Mouse (Mus musculus): Measurements from ENCODE around the gene Otp. TPM values are rescaled to one million over a fixed set of nuclear protein-coding genes. Genes with fewer than 3 reads are reported as not detected.
A peak's percentile ranks its signal among the peaks of the same experiment; 100 is the strongest.

The Otp gene
- total and polyA plus RNA-seq, 2 experiments from 2014 or later, result 1.5 to 4.3 TPM

DNA sequence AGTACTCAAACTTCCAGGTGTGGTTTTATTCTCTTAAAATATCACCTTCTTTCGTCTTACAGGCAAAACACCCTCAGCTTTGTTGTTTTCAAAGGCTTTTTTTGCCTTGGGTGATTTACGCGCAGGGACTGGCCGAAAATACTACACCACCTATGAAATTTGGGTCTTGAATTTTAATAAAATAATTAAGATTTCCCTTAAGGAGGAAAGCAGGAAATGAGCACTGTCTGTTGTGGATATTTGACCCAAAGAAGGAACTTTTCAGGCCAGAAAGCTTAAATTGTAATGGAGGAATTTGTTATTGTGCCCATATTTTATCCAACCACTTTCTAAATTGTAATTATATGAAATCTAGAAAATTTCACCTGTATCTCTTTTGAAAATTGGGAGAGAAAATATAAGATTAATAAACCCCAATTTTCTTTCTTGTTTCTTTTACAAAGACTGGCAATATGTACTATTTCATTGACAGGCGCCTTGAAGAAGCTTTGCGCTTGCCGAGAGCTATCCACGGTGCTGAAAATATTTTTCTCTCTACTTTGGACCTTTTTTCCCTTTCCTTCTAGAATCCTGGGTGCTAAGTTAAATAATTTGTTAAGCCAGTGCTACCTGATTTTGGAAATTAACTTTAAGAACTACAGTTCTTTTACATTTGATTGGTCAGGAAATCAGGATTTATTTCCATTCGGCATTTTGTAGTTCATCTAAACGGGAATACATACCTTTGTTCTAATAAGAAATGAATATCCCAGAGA lies 2.8 kb downstream of the Otp start:
- no peak overlapping the region for H3K4me2 ChIP-seq (ENCODE audit: low read depth)
- no peak for TF ChIP-seq CTCF (IDR thresholded peaks at IDR 0.05; ENCODE audit: low read depth)
- peaks cover 72% of the 10 kb centered on the region for H3K27me3 ChIP-seq (ENCODE audit: insufficient read depth, low read length)
- 9% methylated on average over 10 of the region's 10 CpGs for WGBS
- DNase-seq (peak; percentile 81), ATAC-seq (no peak)
- H3K4me1 ChIP-seq (ENCODE audit: insufficient read depth), result peaks cover 1% of the 10 kb centered on the region; the same call in 1 of the 2 replicates
- no peak overlapping the region for H3K4me3 ChIP-seq (ENCODE audit: low read depth, low read length)
- no peaks in the 10 kb centered on the region for H3K36me3 ChIP-seq (ENCODE audit: insufficient read depth)
- H3K27ac ChIP-seq (ENCODE audit: low read depth, low read length), result no peak overlapping the region
- H3K9me3 ChIP-seq (ENCODE audit: low read length), result no peaks in the 10 kb centered on the region
- no peak overlapping the region for H3K9ac ChIP-seq

DNA sequence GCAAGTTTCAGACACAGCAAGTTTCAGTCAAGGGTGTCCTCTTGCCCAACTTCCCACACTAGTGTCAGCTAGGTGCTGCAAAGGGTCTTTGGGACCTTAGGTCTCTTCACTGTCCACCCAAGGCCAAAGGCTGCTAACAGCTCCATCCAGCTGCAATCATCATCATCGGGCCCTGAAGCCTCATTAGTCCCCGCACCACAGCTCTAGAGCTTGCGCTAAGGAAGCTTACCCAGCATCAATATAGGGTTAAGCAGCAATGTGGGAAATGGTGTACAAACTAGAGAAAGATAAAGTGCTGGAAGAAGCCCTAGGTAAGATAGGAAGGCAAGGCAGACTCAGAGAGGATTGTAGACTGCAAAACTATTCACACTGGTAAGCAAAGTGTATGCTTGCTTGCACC lies 5.8 kb downstream of the Otp start:
- no peak overlapping the region for H3K4me2 ChIP-seq (ENCODE audit: low read depth)
- H3K27me3 ChIP-seq (ENCODE audit: insufficient read depth, low read length), result peaks cover 77% of the 10 kb centered on the region
- no peak for DNase-seq
- H3K27ac ChIP-seq (ENCODE audit: low read depth, low read length), result no peak overlapping the region
- 5% methylated on average over 3 of the region's 3 CpGs for WGBS
- ATAC-seq, result no peak
- no peak for TF ChIP-seq CTCF (IDR thresholded peaks at IDR 0.05; ENCODE audit: low read depth)
- H3K9me3 ChIP-seq (ENCODE audit: low read length), result no peaks in the 10 kb centered on the region
- H3K4me1 ChIP-seq (ENCODE audit: insufficient read depth), result peaks cover 3% of the 10 kb centered on the region; the same call in 1 of the 2 replicates
- no peak overlapping the region for H3K9ac ChIP-seq
- H3K4me3 ChIP-seq (ENCODE audit: low read depth, low read length), result no peak overlapping the region
- H3K36me3 ChIP-seq (ENCODE audit: insufficient read depth), result no peaks in the 10 kb centered on the region

- Histone ChIP-seq H3K4me2 (ENCODE audit: low read depth) (no peak overlapping the region), H3K27ac (ENCODE audit: low read depth, low read length) (no peak overlapping the region), H3K9me3 (ENCODE audit: low read length) (no peaks in the 10 kb centered on the region), H3K4me3 (ENCODE audit: low read depth, low read length) (no peak overlapping the region), H3K27me3 (ENCODE audit: insufficient read depth, low read length) (peaks cover 75% of the 10 kb centered on the region), H3K9ac (no peak overlapping the region), H3K4me1 (ENCODE audit: insufficient read depth) (peaks cover 3% of the 10 kb centered on the region; the same call in 1 of the 2 replicates), H3K36me3 (ENCODE audit: insufficient read depth) (no peaks in the 10 kb centered on the region)
- DNase-seq, result no peak
- ATAC-seq, result no peak
- 3% methylated on average over 10 of the region's 10 CpGs for WGBS
- TF ChIP-seq CTCF (IDR thresholded peaks at IDR 0.05; ENCODE audit: low read depth), result no peak
Measured at GRCm38 (mm10) chr13:94882221-94882620, 6.8 kb downstream of the Otp start.

DNA sequence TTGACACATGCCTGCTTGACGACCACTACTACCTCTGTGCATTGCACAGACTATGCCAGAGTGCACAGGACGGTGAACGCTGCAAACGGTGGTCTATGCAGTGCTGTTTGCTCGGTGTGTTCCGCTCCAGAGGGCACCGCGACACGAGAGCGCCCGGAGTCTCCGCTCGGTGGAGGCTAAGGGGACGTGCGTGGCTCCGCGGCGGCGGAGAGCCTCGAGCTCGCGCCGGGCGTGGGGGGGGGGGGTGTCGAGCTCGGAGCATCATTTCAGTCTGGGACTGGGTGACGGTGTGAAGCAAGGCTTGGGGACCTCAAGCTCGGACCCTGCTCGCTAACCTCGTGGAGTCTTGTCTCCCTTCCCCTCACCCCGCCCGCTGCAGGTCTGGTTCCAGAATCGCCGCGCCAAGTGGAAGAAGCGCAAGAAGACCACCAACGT lies 7.3 kb downstream of the Otp start:
- WGBS, result 4% methylated on average over 36 of the region's 37 CpGs
- Histone ChIP-seq H3K27ac (ENCODE audit: low read depth, low read length) (no peak overlapping the region), H3K9me3 (ENCODE audit: low read length) (no peaks in the 10 kb centered on the region), H3K9ac (no peak overlapping the region), H3K4me2 (ENCODE audit: low read depth) (peak overlapping the region; percentile 51), H3K36me3 (ENCODE audit: insufficient read depth) (no peaks in the 10 kb centered on the region), H3K4me3 (ENCODE audit: low read depth, low read length) (peak overlapping the region; percentile 30), H3K27me3 (ENCODE audit: insufficient read depth, low read length) (peaks cover 75% of the 10 kb centered on the region), H3K4me1 (ENCODE audit: insufficient read depth) (peaks cover 3% of the 10 kb centered on the region; the same call in 1 of the 2 replicates)
- TF ChIP-seq CTCF (IDR thresholded peaks at IDR 0.05; ENCODE audit: low read depth), result no peak
- peak; percentile 23; the same call in 1 of the 2 replicates for ATAC-seq
- no peak for DNase-seq

GRCm38 (mm10) chr13:94883163-94883965 lies 8.0 kb downstream of the Otp start:
- Histone ChIP-seq H3K36me3 (ENCODE audit: insufficient read depth) (no peaks in the 10 kb centered on the region), H3K9ac (no peak overlapping the region), H3K27me3 (ENCODE audit: insufficient read depth, low read length) (peaks cover 78% of the 10 kb centered on the region), H3K4me1 (ENCODE audit: insufficient read depth) (peaks cover 3% of the 10 kb centered on the region; the same call in 1 of the 2 replicates), H3K4me2 (ENCODE audit: low read depth) (peak overlapping the region; percentile 51), H3K27ac (ENCODE audit: low read depth, low read length) (no peak overlapping the region), H3K4me3 (ENCODE audit: low read depth, low read length) (peak overlapping the region; percentile 30), H3K9me3 (ENCODE audit: low read length) (no peaks in the 10 kb centered on the region)
- no peak for TF ChIP-seq CTCF (IDR thresholded peaks at IDR 0.05; ENCODE audit: low read depth)
- WGBS, result 3% methylated on average over 92 of the region's 95 CpGs
- ATAC-seq, result peak; percentile 52
- DNase-seq, result peak; percentile 45

GRCm38 (mm10) chr13:94883966-94884960 lies 8.9 kb downstream of the Otp start:
- 2% methylated on average over 36 of the region's 36 CpGs for WGBS
- Histone ChIP-seq H3K4me3 (ENCODE audit: low read depth, low read length) (0 out of 2 replicates have a peak overlapping the region, but pooled peaks have one; percentile 30), H3K36me3 (ENCODE audit: insufficient read depth) (no peaks in the 10 kb centered on the region), H3K9me3 (ENCODE audit: low read length) (no peaks in the 10 kb centered on the region), H3K9ac (no peak overlapping the region), H3K27ac (ENCODE audit: low read depth, low read length) (no peak overlapping the region), H3K27me3 (ENCODE audit: insufficient read depth, low read length) (peaks cover 83% of the 10 kb centered on the region), H3K4me2 (ENCODE audit: low read depth) (peak overlapping the region; percentile 51), H3K4me1 (ENCODE audit: insufficient read depth) (peaks cover 3% of the 10 kb centered on the region; the same call in 1 of the 2 replicates)
- no peak for TF ChIP-seq CTCF (IDR thresholded peaks at IDR 0.05; ENCODE audit: low read depth)
- DNase-seq (peak; percentile 81), ATAC-seq (no peak)
